Mouse (Mus musculus): ENCODE measurements around the gene Tmem95. TPM values are rescaled to one million over a fixed set of nuclear protein-coding genes. Genes with fewer than 3 reads are reported as not detected.

Tmem95 gene
- polyA plus RNA-seq, 1 experiment from 2014 or later = not detected

DNA sequence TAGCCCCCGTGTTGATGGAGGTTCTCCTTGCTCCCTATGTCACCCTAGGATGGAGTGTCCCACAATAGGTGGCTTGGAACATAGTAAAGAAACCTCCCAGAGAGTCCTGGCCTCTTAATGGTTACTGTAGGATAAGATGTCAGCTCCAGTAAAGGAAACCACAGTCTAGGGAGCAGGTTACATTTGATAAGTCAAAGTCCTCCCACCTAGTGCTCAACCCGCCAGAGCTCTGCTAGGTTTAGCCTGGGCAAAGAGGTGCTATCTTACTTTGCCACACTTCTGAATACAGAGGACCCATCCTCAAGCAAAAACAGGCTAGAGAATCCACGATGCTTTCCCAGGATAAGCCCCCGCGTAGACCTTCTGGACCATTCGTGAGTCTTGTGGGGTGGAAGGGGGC, 1.1 kb upstream of the Tmem95 start:
- peaks cover 4% of the 10 kb centered on the region for H3K4me1 ChIP-seq (ENCODE audit: control insufficient read depth, insufficient read depth, low read length)
- H3K27ac ChIP-seq (ENCODE audit: low read depth, low read length) = no peak overlapping the region
- 88% methylated on average over 6 of the region's 6 CpGs for WGBS
- H3K4me3 ChIP-seq (ENCODE audit: low read depth, low read length) = no peak overlapping the region
- no peaks in the 10 kb centered on the region for H3K36me3 ChIP-seq (ENCODE audit: control insufficient read depth, insufficient read depth, low read length)
- no peaks in the 10 kb centered on the region for H3K9me3 ChIP-seq (replicated peaks; ENCODE audit: control insufficient read depth, low read length)
- H3K4me2 ChIP-seq (ENCODE audit: low read length) = no peak overlapping the region
- no peak overlapping the region for H3K9ac ChIP-seq (ENCODE audit: low read length)
- H3K27me3 ChIP-seq (replicated peaks; ENCODE audit: control insufficient read depth, insufficient read depth, low read length) = 0 out of 2 replicates have a peak, but pooled peaks cover 7% of the 10 kb centered on the region
- ATAC-seq (no peak), DNase-seq (ENCODE audit: low spot score) (no peak)

DNA sequence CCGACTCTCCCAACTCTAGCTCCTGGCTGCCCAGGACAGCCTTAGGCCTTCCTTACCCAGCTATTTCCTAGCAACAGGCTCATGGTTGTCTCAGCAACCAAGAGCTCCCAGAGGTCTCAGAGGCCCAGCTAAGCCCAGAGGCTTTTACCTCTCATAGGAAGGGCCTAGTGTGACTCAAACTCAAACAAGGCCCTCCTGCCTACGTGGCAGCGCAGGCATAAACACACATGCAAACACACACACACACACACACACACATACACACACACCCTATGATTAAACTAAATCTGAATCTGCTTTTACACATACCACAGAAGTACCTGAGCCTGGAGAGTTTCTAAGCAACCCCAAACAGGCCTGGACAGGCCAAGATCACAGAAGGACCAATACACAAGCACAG, 581 bp upstream of the Tmem95 start:
- WGBS = 91% methylated on average over 3 of the region's 3 CpGs
- no peak overlapping the region for H3K4me2 ChIP-seq (ENCODE audit: low read length)
- no peak for ATAC-seq

DNA sequence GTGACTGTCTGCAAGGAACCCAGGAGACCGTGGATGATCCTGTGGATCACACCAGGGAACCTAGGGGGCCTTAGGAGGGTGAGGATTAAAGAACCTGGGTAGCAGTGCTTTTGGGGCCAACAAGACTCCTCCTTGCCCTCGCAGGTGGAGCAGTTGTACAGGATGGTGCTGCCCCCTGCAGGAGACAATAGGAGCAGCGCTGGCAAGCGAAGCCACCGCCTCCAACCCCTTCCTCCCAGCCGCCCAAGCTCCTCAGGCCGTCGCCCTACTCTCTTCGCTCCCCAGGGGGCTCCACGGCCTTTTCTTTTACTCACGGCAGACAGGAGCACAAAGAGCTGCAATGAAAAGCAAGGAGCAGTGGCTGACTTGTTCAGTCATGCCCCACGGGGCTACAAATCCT, 951 bp downstream of the Tmem95 start:
- H3K4me3 ChIP-seq (ENCODE audit: low read depth, low read length) = no peak overlapping the region
- H3K9ac ChIP-seq (ENCODE audit: low read length) = 0 out of 2 replicates have a peak overlapping the region, but pooled peaks have one; percentile 13
- H3K27me3 ChIP-seq (replicated peaks; ENCODE audit: control insufficient read depth, insufficient read depth, low read length) = 0 out of 2 replicates have a peak, but pooled peaks cover 7% of the 10 kb centered on the region
- WGBS = 1% methylated on average over 12 of the region's 12 CpGs
- DNase-seq (ENCODE audit: low spot score) = peak; percentile 84
- ATAC-seq = peak; percentile 33; the same call in 1 of the 2 replicates
- no peaks in the 10 kb centered on the region for H3K36me3 ChIP-seq (ENCODE audit: control insufficient read depth, insufficient read depth, low read length)
- no peak overlapping the region for H3K27ac ChIP-seq (ENCODE audit: low read depth, low read length)
- no peaks in the 10 kb centered on the region for H3K9me3 ChIP-seq (replicated peaks; ENCODE audit: control insufficient read depth, low read length)
- H3K4me1 ChIP-seq (ENCODE audit: control insufficient read depth, insufficient read depth, low read length) = peaks cover 4% of the 10 kb centered on the region
- H3K4me2 ChIP-seq (ENCODE audit: low read length) = peak overlapping the region; percentile 33; the same call in 1 of the 2 replicates

More for the DNA sequence above, 581 bp upstream of the Tmem95 start:
- Histone ChIP-seq H3K27ac (ENCODE audit: low read depth, low read length) (no peak overlapping the region), H3K4me3 (ENCODE audit: low read depth, low read length) (no peak overlapping the region), H3K36me3 (ENCODE audit: control insufficient read depth, insufficient read depth, low read length) (no peaks in the 10 kb centered on the region), H3K9me3 (replicated peaks; ENCODE audit: control insufficient read depth, low read length) (no peaks in the 10 kb centered on the region), H3K9ac (ENCODE audit: low read length) (no peak overlapping the region), H3K27me3 (replicated peaks; ENCODE audit: control insufficient read depth, insufficient read depth, low read length) (0 out of 2 replicates have a peak, but pooled peaks cover 7% of the 10 kb centered on the region), H3K4me1 (ENCODE audit: control insufficient read depth, insufficient read depth, low read length) (peaks cover 4% of the 10 kb centered on the region)
- DNase-seq (ENCODE audit: low spot score) = no peak

DNA sequence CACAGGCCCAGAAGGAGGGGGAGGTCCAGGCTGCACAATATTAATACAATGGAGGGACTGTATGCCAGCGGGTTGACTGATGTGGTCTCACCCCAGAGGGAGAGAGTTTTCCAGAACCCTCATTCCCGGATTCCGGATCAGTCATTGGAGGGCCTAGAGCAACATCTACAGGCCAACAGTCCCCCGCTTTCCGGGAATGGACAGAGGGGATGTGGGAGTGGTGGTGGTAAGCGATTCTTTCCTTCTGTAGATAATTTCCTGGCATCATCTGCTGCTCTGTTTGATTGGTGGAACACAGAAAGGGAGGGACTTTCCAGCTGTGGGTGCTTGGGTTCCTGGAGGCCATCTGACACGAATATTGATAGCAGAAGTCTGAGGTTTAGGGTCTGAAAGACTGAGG, 1.6 kb downstream of the Tmem95 start:
- DNase-seq (ENCODE audit: low spot score) (no peak), ATAC-seq (no peak)
- no peak overlapping the region for H3K4me3 ChIP-seq (ENCODE audit: low read depth, low read length)
- H3K27ac ChIP-seq (ENCODE audit: low read depth, low read length) = no peak overlapping the region
- 0 out of 2 replicates have a peak, but pooled peaks cover 7% of the 10 kb centered on the region for H3K27me3 ChIP-seq (replicated peaks; ENCODE audit: control insufficient read depth, insufficient read depth, low read length)
- no peaks in the 10 kb centered on the region for H3K36me3 ChIP-seq (ENCODE audit: control insufficient read depth, insufficient read depth, low read length)
- WGBS = 69% methylated on average over 7 of the region's 7 CpGs
- no peak overlapping the region for H3K9ac ChIP-seq (ENCODE audit: low read length)
- peaks cover 4% of the 10 kb centered on the region for H3K4me1 ChIP-seq (ENCODE audit: control insufficient read depth, insufficient read depth, low read length)
- H3K4me2 ChIP-seq (ENCODE audit: low read length) = no peak overlapping the region
- H3K9me3 ChIP-seq (replicated peaks; ENCODE audit: control insufficient read depth, low read length) = no peaks in the 10 kb centered on the region

DNA sequence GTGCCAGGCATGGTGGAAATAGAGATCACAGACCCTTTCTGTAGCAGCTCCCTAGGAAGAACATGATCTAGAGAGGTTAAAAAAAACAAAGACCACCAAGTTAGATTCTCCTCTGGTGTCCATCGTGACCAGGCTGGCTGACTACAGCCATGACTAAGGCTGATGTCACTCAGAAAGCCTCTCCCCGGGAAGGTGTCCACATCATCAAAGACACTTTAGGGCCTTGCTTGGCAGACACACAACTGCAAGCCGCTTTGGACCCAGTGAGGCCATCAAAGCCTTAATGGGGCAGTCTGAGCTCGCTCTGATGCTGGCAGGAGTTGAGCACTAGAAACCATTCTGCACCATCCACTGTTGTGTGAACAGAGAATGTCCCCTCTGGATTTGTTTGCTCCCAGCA, 5.4 kb downstream of the Tmem95 start:
- 77% methylated on average over 4 of the region's 4 CpGs for WGBS
- Histone ChIP-seq H3K36me3 (ENCODE audit: control insufficient read depth, insufficient read depth, low read length) (no peaks in the 10 kb centered on the region), H3K9me3 (replicated peaks; ENCODE audit: control insufficient read depth, low read length) (no peaks in the 10 kb centered on the region), H3K27me3 (replicated peaks; ENCODE audit: control insufficient read depth, insufficient read depth, low read length) (no peaks in the 10 kb centered on the region), H3K9ac (ENCODE audit: low read length) (no peak overlapping the region), H3K4me3 (ENCODE audit: low read depth, low read length) (no peak overlapping the region), H3K27ac (ENCODE audit: low read depth, low read length) (no peak overlapping the region), H3K4me2 (ENCODE audit: low read length) (no peak overlapping the region), H3K4me1 (ENCODE audit: control insufficient read depth, insufficient read depth, low read length) (no peaks in the 10 kb centered on the region)
- DNase-seq (ENCODE audit: low spot score) (no peak), ATAC-seq (no peak)

DNA sequence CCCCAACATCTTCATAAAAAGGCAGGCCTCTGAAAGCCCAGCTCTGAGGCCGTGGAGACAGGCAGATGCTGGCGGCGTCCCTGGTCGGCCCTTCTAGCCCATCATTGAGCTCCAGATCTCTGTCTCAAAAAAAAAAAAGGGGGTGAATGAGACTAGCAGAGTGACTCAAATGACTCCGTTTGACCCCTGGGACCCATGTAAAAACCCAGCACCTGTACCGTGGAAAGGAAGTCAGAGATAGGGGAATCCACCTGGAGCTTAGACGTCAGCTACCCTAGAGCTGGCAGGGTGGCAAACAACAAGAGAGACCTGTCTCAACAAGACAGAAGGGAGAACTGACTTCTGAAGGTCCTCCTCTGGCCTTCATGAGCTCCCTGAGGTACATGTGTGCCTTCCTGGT, 6.0 kb downstream of the Tmem95 start:
- Histone ChIP-seq H3K36me3 (ENCODE audit: control insufficient read depth, insufficient read depth, low read length) (no peaks in the 10 kb centered on the region), H3K27ac (ENCODE audit: low read depth, low read length) (no peak overlapping the region), H3K4me2 (ENCODE audit: low read length) (no peak overlapping the region), H3K27me3 (replicated peaks; ENCODE audit: control insufficient read depth, insufficient read depth, low read length) (no peaks in the 10 kb centered on the region), H3K4me1 (ENCODE audit: control insufficient read depth, insufficient read depth, low read length) (no peaks in the 10 kb centered on the region), H3K4me3 (ENCODE audit: low read depth, low read length) (no peak overlapping the region), H3K9ac (ENCODE audit: low read length) (no peak overlapping the region), H3K9me3 (replicated peaks; ENCODE audit: control insufficient read depth, low read length) (no peaks in the 10 kb centered on the region)
- WGBS = 89% methylated on average over 7 of the region's 7 CpGs
- DNase-seq (ENCODE audit: low spot score) = no peak
- no peak for ATAC-seq

DNA sequence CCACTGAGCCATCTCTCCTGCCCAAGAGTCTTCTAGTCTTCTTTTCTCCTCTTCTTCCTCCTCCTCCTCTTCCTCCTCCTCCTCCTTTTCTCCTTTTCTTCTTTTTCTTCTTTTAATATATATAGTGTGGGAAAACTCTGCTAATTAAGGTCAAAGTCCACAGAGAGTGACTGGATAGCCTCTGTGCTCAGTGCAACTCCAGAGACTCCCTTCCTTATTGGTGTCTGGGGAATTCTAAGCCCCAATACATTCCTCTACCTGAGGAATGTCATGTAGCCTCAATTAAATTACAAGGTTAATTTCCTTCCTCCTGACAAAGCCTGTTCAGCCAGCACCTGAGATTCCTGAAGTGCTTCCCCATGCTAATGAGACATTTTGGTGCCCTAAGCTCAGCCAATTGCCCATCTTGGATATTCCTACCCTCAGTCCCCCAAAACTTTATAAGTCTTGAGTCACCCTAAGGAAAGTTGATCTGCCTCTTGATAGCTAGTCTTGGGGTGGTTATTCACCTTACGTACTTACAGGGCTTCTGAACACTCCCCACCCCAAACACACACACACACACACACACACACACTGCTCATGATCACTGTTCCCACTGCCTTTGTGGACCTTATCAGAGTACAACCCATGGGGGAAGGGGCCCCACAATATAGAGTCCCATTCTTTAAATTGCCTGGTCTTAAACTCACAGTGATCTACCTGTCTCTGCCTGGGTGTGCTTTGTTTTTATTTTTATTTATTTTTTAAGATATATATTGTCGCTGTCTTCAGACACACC, 7.3 kb downstream of the Tmem95 start:
- Histone ChIP-seq H3K36me3 (ENCODE audit: control insufficient read depth, insufficient read depth, low read length) (no peaks in the 10 kb centered on the region), H3K9ac (ENCODE audit: low read length) (no peak overlapping the region), H3K27me3 (replicated peaks; ENCODE audit: control insufficient read depth, insufficient read depth, low read length) (no peaks in the 10 kb centered on the region), H3K4me2 (ENCODE audit: low read length) (no peak overlapping the region), H3K27ac (ENCODE audit: low read depth, low read length) (no peak overlapping the region), H3K4me3 (ENCODE audit: low read depth, low read length) (no peak overlapping the region), H3K4me1 (ENCODE audit: control insufficient read depth, insufficient read depth, low read length) (no peaks in the 10 kb centered on the region), H3K9me3 (replicated peaks; ENCODE audit: control insufficient read depth, low read length) (no peaks in the 10 kb centered on the region)
- ATAC-seq (no peak), DNase-seq (ENCODE audit: low spot score) (no peak)
- WGBS = 91% methylated on average over 2 of the region's 2 CpGs

DNA sequence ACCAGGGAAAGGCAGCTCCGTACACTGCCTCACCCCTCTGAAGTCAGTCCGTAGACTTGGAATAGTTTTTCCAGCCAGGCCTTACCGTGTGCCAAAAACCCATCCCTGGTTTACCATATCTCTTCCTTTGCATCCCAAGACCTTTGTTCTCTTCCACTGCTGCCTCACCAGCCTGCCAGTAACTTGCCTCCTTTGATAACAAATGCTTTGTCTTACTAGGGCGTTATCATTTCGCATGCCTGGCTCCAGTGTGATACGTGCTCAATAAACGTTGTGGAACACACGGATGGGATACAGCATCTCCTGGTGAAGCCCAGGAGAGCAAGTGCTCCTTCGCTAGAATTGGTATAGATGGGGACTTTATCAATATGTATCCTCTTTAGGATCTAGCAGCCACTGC, 10.5 kb downstream of the Tmem95 start:
- 66% methylated on average over 9 of the region's 9 CpGs for WGBS
- Histone ChIP-seq H3K4me3 (ENCODE audit: low read depth, low read length) (no peak overlapping the region), H3K4me1 (ENCODE audit: control insufficient read depth, insufficient read depth, low read length) (no peaks in the 10 kb centered on the region), H3K36me3 (ENCODE audit: control insufficient read depth, insufficient read depth, low read length) (no peaks in the 10 kb centered on the region), H3K27me3 (replicated peaks; ENCODE audit: control insufficient read depth, insufficient read depth, low read length) (no peaks in the 10 kb centered on the region), H3K9ac (ENCODE audit: low read length) (no peak overlapping the region), H3K27ac (ENCODE audit: low read depth, low read length) (no peak overlapping the region), H3K9me3 (replicated peaks; ENCODE audit: control insufficient read depth, low read length) (no peaks in the 10 kb centered on the region), H3K4me2 (ENCODE audit: low read length) (no peak overlapping the region)
- no peak for ATAC-seq
- no peak for DNase-seq (ENCODE audit: low spot score)

DNA sequence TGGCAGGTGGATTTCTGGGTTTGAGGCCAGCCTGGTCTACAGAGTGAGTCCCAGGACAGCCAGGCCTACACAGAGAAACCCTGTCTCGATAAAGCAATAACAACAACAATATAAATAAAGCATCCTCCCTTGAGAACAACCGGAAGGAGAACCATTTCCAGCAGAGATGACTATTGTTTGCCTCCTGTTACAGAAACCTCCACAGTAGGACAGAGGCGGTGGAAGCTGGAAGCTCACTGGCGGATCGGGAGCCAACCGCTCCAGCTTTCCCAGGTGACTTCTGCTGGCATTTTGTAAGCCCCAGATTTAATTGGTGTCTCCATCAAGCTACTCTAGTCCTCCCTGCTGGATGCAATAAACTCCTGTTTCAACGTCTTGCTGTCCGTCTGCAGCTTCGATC, 12.3 kb downstream of the Tmem95 start:
- WGBS = 86% methylated on average over 9 of the region's 9 CpGs
- no peak for DNase-seq (ENCODE audit: low spot score)

More for the DNA sequence above, 12.3 kb downstream of the Tmem95 start:
- no peak overlapping the region for H3K4me2 ChIP-seq (ENCODE audit: low read length)
- no peak for ATAC-seq
- no peaks in the 10 kb centered on the region for H3K4me1 ChIP-seq (ENCODE audit: control insufficient read depth, insufficient read depth, low read length)
- no peaks in the 10 kb centered on the region for H3K36me3 ChIP-seq (ENCODE audit: control insufficient read depth, insufficient read depth, low read length)
- no peak overlapping the region for H3K4me3 ChIP-seq (ENCODE audit: low read depth, low read length)
- no peak overlapping the region for H3K9ac ChIP-seq (ENCODE audit: low read length)
- no peaks in the 10 kb centered on the region for H3K9me3 ChIP-seq (replicated peaks; ENCODE audit: control insufficient read depth, low read length)
- H3K27ac ChIP-seq (ENCODE audit: low read depth, low read length) = no peak overlapping the region
- H3K27me3 ChIP-seq (replicated peaks; ENCODE audit: control insufficient read depth, insufficient read depth, low read length) = no peaks in the 10 kb centered on the region
